Comparison of ENCODE assay signal across 8 mouse cellular contexts in the genomic region with DNA sequence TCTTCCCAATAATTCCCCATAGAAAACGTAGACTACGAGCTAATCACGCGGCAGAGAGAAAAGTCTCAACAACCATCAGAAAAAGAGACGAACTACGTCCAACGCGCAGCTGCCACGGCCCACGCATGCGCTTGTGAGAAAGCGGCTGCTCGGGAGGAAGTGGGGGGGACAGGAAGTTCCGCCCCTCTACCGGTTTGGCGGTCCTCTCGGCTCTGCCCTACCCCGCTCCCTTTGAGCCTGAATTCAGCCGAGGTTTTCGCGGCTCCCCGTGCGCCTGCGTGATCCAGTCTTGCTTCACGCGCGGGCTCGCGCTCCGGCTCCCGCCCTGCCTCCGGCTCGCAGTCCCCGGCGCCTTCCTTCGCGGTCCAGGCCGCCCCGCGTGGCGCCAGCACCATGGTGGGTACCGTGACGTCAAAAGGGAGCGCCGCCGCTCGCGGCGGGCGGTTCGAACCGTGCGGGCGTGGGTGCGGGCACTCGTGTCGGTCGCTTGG. TPM values are rescaled to one million over a fixed set of nuclear protein-coding genes. Genes with fewer than 3 reads are reported as not detected.
DNase-seq lines count a peak whose midpoint lies in the region; ATAC-seq lines count a peak whose summit lies in the region.

A gene (plus strand): TSS at position 173 of the 491 bp plus-strand sequence.

- peak within 1 kb of the TSS; percentile 91 for H3K9ac ChIP-seq in intestine, embryonic 14.5 days (ENCODE audit: low read length)

- H3K27me3 ChIP-seq in intestine, embryonic 14.5 days (replicated peaks; ENCODE audit: control insufficient read depth, insufficient read depth, low read length) = no peaks in the 10 kb centered on the region

- DNase-seq in adrenal gland, adult (ENCODE audit: inconsistent age in 2 of 2, low spot score in 1 of 2) = peak; percentile 95 to 98
- DNase-seq in embryo, embryonic 10.5 days (ENCODE audit: low spot score) = peak; percentile 96
- DNase-seq in gastrocnemius, postnatal 25 days = peak; percentile 90
- peak; percentile 97 for DNase-seq in intestine, embryonic 14.5 days (ENCODE audit: low spot score)
- DNase-seq in left cerebral cortex, postnatal 14 days (ENCODE audit: low spot score in 2 of 2) = peak; percentile 89 to 91
- DNase-seq in mesoderm, embryonic 11.5 days (ENCODE audit: low read depth, low spot score) = peak; percentile 92
- DNase-seq in right cerebral cortex, postnatal 36 days (ENCODE audit: low spot score in 2 of 2) = peak; percentile 89 to 91
- DNase-seq in yolk sac, embryonic 10.5 days (ENCODE audit: low spot score) = peak; percentile 94

- WGBS in intestine, embryonic 14.5 days = under 1% methylated on average over 58 of the region's 58 CpGs

- intact Hi-C loops in left cerebral cortex, postnatal 14 days (cut with DNase I) = loop anchor here (2.0 to 5.0 kb wide), 3 partner anchors 29 to 129 kb away; a partner anchor contains a TSS

- peak within 1 kb of the TSS; percentile 91 for H3K4me3 ChIP-seq in intestine, embryonic 14.5 days (ENCODE audit: low read depth, low read length)

- H3K4me1 ChIP-seq in intestine, embryonic 14.5 days (replicated peaks; ENCODE audit: control insufficient read depth, insufficient read depth, low read length) = peaks cover 24% of the 10 kb centered on the region

- H3K4me2 ChIP-seq in intestine, embryonic 14.5 days (ENCODE audit: low read length) = peak within 1 kb of the TSS; percentile 90

- peaks cover 20% of the 10 kb centered on the region for H3K36me3 ChIP-seq in intestine, embryonic 14.5 days (ENCODE audit: control insufficient read depth, insufficient read depth, low read length)

- H3K9me3 ChIP-seq in intestine, embryonic 14.5 days (ENCODE audit: control insufficient read depth, low read length) = no peaks in the 10 kb centered on the region

- peak; percentile 89 for ATAC-seq in intestine, embryonic 14.5 days (replicated peaks; ENCODE audit: low FRiP score, low TSS enrichment, low read depth)

- peak within 1 kb of the TSS; percentile 99 for H3K27ac ChIP-seq in intestine, embryonic 14.5 days (ENCODE audit: low read depth)

RNA-seq across cellular contexts. Expression of the gene that starts here (rescaled TPM):
- 10 to 100 TPM; 15.0 to 15.4 TPM for total RNA-seq in gastrocnemius, postnatal 25 days (2021)
- 216 and 228 TPM in 2 replicates for polyA plus RNA-seq in intestine, embryonic 14.5 days (2014; fragmentation: Nextera tagmentation; extraction: Ambion mirVana)
- 10 to 100 TPM; 19.9 to 25.7 TPM for total RNA-seq in left cerebral cortex, postnatal 14 days (2021)

Comparison
In these comparisons a context has a peak if more than half of its experiments do, and no peak if none do; other contexts are left out.
1. Peak in every context shown above with its lines: DNase-seq, ATAC-seq, H3K4me3 ChIP-seq and H3K27ac ChIP-seq.